Mouse (Mus musculus) liver, embryonic 15.5 days (tissue): ENCODE measurements around the gene Pde4a. TPM values are rescaled to one million over a fixed set of nuclear protein-coding genes. Genes with fewer than 3 reads are reported as not detected.
A peak's percentile ranks its signal among the peaks of the same experiment; 100 is the strongest.

Source experiments
- ATAC-seq: fragments of 200-750 bp; cut with Nextera tagmentation; 2 replicates; pipeline ENCODE4 v1.8.0; 2017; ENCODE audit warnings: moderate number of reproducible peaks, mild to moderate bottlenecking, moderate library complexity; ENCODE audit not compliant: insufficient read depth
- H3K27ac ChIP-seq: fragments of 300-500 bp; sonication (generic); replicated peaks from 2 replicates; pipeline ENCODE4 v1.5.1; 2015; ENCODE audit warnings: mild to moderate bottlenecking, inconsistent platforms
- H3K27me3 ChIP-seq: fragments of 300-500 bp; sonication (generic); 2 replicates; pipeline ENCODE4 v1.6.1; 2015; ENCODE audit warnings: mild to moderate bottlenecking, inconsistent platforms
- H3K36me3 ChIP-seq: fragments of 300-500 bp; sonication (generic); replicated peaks from 2 replicates; pipeline ENCODE4 v1.6.1; 2015; ENCODE audit warnings: moderate library complexity, mild to moderate bottlenecking, inconsistent platforms
- H3K4me1 ChIP-seq: fragments of 300-500 bp; sonication (generic); replicated peaks from 2 replicates; pipeline ENCODE4 v1.6.1; 2015; ENCODE audit warnings: inconsistent platforms
- H3K4me2 ChIP-seq: fragments of 300-500 bp; sonication (generic); 2 replicates; pipeline ENCODE4 v1.6.1; 2015; ENCODE audit warnings: moderate library complexity, mild to moderate bottlenecking, inconsistent platforms
- H3K4me3 ChIP-seq: fragments of 300-500 bp; sonication (generic); replicated peaks from 2 replicates; pipeline ENCODE4 v1.5.1; 2015; ENCODE audit warnings: mild to moderate bottlenecking, inconsistent platforms
- H3K9ac ChIP-seq: fragments of 300-500 bp; sonication (generic); 2 replicates; pipeline ENCODE4 v1.6.1; 2015; ENCODE audit warnings: moderate library complexity, mild to moderate bottlenecking, inconsistent platforms
- H3K9me3 ChIP-seq: fragments of 300-500 bp; sonication (generic); replicated peaks from 2 replicates; pipeline ENCODE4 v1.6.1; 2016; ENCODE audit warnings: inconsistent platforms
- WGBS: fragments of 180-500 bp; shearing (Covaris S2); methylation state at CpG from one replicate; pipeline ENCODE4 v1.1.7; 2015; ENCODE audit warnings: mixed read lengths; ENCODE audit not compliant: insufficient replicate concordance; 5-methylcytosine and 5-hydroxymethylcytosine counted together
- polyA plus RNA-seq: library from polyadenylated mRNA; unstranded; fragments of >200 nt; fragmentation: Nextera tagmentation; extraction: Ambion mirVana; gene quantifications from 2 replicates; pipeline ENCODE4 v1.2.1, GENCODE M21; 2015

The Pde4a gene
- polyA plus RNA-seq = 1.7 and 1.8 TPM in 2 replicates

DNA sequence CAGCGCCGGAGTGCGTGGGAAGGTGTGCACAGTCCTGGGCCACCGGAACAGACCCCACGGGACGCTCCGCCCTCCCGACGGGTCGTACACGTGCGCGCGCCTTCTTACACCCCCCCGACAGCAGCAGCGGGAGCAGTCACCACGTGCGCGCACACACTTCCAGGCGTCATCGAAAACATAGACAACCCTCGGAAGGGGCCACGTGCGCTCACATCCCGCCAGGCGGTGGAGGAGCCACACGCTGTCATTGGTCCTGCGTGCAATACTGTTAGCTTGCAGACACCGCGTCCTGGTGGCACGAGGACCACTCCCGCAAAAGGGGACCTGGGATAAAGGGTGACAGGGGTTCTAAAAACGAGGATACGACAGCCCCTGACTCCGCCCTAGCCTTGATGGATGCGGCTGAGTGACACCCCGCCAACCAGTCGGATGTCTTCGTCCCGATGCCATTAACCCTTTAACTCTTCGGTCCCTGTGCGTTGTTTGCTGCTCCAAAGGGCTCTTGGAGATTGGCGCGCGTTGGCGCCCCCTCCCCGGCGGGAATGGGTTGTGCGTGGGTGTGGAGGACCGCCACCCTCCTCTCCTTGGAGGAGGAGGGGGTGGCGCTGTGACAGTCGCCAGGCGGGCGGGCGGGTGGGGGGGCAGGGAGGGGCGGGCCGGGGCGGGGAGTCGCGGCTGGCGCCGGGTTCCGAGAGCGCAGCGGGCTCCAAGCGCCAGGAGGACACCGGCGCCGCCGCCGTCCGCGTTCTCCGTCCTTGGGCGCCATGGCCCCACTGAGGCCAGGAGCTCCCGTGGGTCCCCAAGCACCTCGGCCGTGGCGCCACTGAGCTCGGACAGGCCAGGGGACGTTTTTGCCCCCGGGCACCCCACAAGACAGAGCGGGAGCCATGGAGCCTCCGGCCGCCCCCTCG lies at the start of gene Pde4a:
Pde4a (plus strand) TSS at position 674 of the 911 bp plus-strand sequence.
- no peaks in the 10 kb centered on the region for H3K9me3 ChIP-seq
- no peak for ATAC-seq
- H3K9ac ChIP-seq = peak within 1 kb of the TSS; percentile 15; the same call in 1 of the 2 replicates
- peaks cover 77% of the 10 kb centered on the region for H3K4me1 ChIP-seq
- H3K27me3 ChIP-seq = peaks cover 71% of the 10 kb centered on the region
- H3K36me3 ChIP-seq = no peaks in the 10 kb centered on the region
- peak within 1 kb of the TSS; percentile 73 for H3K4me2 ChIP-seq
- peak within 1 kb of the TSS; percentile 50 for H3K4me3 ChIP-seq
- H3K27ac ChIP-seq = no peak within 1 kb of the TSS
- under 1% methylated on average over 85 of the region's 86 CpGs for WGBS

GRCm38 (mm10) chr9:21117073-21117472 lies 48.4 kb upstream of the Pde4a start:
- Histone ChIP-seq H3K9ac (no peak overlapping the region), H3K9me3 (no peaks in the 10 kb centered on the region), H3K27me3 (no peaks in the 10 kb centered on the region), H3K4me3 (no peak overlapping the region), H3K27ac (no peak overlapping the region), H3K4me1 (no peaks in the 10 kb centered on the region), H3K36me3 (peaks cover 17% of the 10 kb centered on the region), H3K4me2 (no peak overlapping the region)
- 62% methylated on average over 6 of the region's 6 CpGs for WGBS
- no peak for ATAC-seq

- WGBS = 83% methylated on average over 16 of the region's 16 CpGs
- H3K36me3 ChIP-seq = peaks cover 44% of the 10 kb centered on the region
Measured at GRCm38 (mm10) chr9:21121483-21121882, 44.0 kb upstream of the Pde4a start.

DNA sequence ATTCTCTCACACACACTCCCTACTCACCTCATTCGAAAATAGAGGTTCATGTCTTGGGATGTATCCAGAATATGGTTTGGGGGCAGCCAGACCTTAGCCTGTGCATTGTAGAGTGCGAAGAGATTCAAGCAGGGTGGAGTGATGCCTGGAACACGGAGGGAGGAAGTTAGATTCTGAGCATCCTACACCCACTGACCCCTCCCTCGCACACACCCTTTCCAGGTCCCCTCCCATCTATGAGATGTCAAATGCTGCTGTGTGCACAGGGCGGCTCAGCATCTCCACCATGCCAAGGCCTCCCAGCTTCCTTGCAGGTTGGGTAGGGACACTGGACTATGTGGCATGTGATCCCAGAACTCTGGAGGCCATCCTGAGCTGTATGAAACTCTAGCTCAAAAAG lies 40.7 kb upstream of the Pde4a start:
- peaks cover 11% of the 10 kb centered on the region for H3K4me1 ChIP-seq
- H3K27me3 ChIP-seq = no peaks in the 10 kb centered on the region
- peaks cover 59% of the 10 kb centered on the region for H3K36me3 ChIP-seq
- no peak for ATAC-seq
- 61% methylated on average over 5 of the region's 5 CpGs for WGBS
- H3K27ac ChIP-seq = no peak overlapping the region; the same call in 1 of the 2 replicates
- H3K4me2 ChIP-seq = no peak overlapping the region
- H3K4me3 ChIP-seq = no peak overlapping the region
- H3K9ac ChIP-seq = no peak overlapping the region
- H3K9me3 ChIP-seq = no peaks in the 10 kb centered on the region

More at GRCm38 (mm10) chr9:21121483-21121882, 44.0 kb upstream of the Pde4a start:
- H3K4me3 ChIP-seq = no peak overlapping the region
- no peaks in the 10 kb centered on the region for H3K27me3 ChIP-seq
- H3K9me3 ChIP-seq = no peaks in the 10 kb centered on the region
- no peak for ATAC-seq
- H3K4me2 ChIP-seq = no peak overlapping the region
- peaks cover 6% of the 10 kb centered on the region for H3K4me1 ChIP-seq
- H3K9ac ChIP-seq = no peak overlapping the region
- H3K27ac ChIP-seq = no peak overlapping the region

- 0 out of 2 replicates have a peak overlapping the region, but pooled peaks have one; percentile 4 for H3K27ac ChIP-seq
- H3K27me3 ChIP-seq = no peaks in the 10 kb centered on the region
- H3K4me3 ChIP-seq = no peak overlapping the region
- no peak for ATAC-seq
- H3K4me2 ChIP-seq = no peak overlapping the region
- no peaks in the 10 kb centered on the region for H3K9me3 ChIP-seq
- peaks cover 53% of the 10 kb centered on the region for H3K36me3 ChIP-seq
- no peak overlapping the region for H3K9ac ChIP-seq
- peaks cover 19% of the 10 kb centered on the region for H3K4me1 ChIP-seq
- WGBS = 66% methylated on average over 9 of the region's 9 CpGs
Measured at GRCm38 (mm10) chr9:21125502-21126258, 39.8 kb upstream of the Pde4a start.

- Histone ChIP-seq H3K36me3 (peaks cover 47% of the 10 kb centered on the region), H3K4me1 (peaks cover 25% of the 10 kb centered on the region), H3K4me2 (no peak overlapping the region), H3K27ac (0 out of 2 replicates have a peak overlapping the region, but pooled peaks have one; percentile 1), H3K4me3 (no peak overlapping the region), H3K9me3 (no peaks in the 10 kb centered on the region), H3K27me3 (no peaks in the 10 kb centered on the region), H3K9ac (no peak overlapping the region)
- 31% methylated on average over 2 of the region's 2 CpGs for WGBS
- ATAC-seq = no peak
Measured at GRCm38 (mm10) chr9:21126259-21126627, 39.3 kb upstream of the Pde4a start.

DNA sequence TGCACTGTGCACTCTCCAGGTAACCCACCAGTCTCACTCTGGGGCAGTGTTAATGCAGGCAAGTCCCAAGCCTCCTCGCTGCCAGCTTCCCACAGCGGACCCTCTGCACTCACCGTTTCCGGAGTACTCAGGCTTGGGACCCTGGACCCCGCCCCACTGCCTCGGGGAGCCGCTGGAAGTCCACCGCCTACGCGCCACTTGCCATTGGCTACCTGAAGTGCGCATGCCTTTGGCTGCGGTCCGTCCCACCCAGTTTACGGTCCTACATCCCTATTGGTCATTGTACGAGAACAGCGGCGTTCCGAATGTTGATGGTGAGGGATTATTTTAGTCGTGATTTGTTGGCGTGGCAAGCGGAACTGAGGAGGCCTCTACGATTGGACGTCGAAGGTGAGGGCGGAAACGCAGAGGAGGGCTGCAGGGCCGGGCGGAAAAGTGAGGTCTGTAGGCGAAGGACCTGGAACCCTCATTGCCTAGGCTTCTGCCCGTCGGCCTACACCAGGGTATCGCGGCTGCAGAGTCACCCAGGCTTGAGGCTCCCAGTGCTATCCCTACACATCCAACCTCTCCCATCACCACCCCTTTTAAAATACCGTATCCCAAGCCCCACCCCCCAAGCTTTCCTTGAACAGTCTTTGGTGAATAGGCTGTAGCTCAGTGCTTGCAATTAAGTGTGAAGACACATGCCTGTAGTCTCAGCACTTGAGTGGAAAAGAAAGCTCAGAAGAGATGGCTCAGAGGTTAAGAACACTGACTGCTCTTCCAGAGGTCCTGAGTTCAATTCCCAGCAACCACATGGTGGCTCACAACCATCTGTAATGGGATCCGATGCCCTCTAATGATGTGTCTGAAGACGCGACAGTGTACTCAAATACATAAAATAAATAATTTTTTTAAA lies 34.2 kb upstream of the Pde4a start, which contains the start of gene Tyk2:
Tyk2 (minus strand) TSS at position 185 of the 898 bp plus-strand sequence.
- no peaks in the 10 kb centered on the region for H3K27me3 ChIP-seq
- H3K27ac ChIP-seq = peak within 1 kb of the TSS; percentile 48
- WGBS = 6% methylated on average over 37 of the region's 37 CpGs
- H3K4me2 ChIP-seq = peak within 1 kb of the TSS; percentile 84
- peaks cover 54% of the 10 kb centered on the region for H3K4me1 ChIP-seq
- no peaks in the 10 kb centered on the region for H3K9me3 ChIP-seq
- peak within 1 kb of the TSS; percentile 59 for H3K9ac ChIP-seq
- H3K36me3 ChIP-seq = peaks cover 17% of the 10 kb centered on the region
- H3K4me3 ChIP-seq = peak within 1 kb of the TSS; percentile 69
- peak; percentile 91 for ATAC-seq

DNA sequence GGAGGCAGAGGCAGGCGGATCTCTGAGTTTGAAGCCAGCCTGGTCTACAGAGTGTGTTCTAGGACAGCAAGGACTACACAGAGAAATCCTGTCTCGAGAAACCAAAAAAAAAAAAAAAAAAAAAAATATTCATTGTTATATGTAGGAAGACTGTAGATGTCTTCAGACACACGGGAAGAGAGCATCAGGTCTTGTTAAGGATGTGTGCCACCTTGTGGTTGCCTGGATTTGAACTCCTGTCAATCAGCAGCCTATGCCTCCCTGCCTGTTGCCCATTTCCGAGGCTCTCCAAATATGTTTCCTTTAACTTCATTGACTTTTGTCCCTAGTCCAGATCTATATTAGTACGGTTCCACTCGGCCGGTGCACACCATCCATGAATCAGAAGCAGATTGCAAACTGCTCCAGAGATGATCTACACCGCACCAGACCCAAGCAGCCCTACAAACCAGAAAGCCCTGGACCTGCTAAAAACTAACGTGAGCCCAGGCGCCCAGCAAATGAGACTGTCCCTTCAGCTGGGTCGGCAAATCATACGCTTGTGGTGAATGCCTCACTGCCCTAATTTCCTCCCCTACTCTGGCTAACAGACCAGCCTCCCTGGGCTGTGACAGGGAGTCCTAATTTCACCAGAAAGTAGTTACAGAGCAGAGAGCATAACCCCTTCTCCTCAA lies 33.3 kb upstream of the Pde4a start:
- 63% methylated on average over 12 of the region's 12 CpGs for WGBS
- H3K4me1 ChIP-seq = peaks cover 55% of the 10 kb centered on the region
- H3K27ac ChIP-seq = no peak overlapping the region
- peaks cover 8% of the 10 kb centered on the region; the same call in 1 of the 2 replicates for H3K36me3 ChIP-seq
- no peak overlapping the region for H3K4me3 ChIP-seq
- no peaks in the 10 kb centered on the region for H3K9me3 ChIP-seq
- H3K4me2 ChIP-seq = 0 out of 2 replicates have a peak overlapping the region, but pooled peaks have one; percentile 84
- H3K27me3 ChIP-seq = no peaks in the 10 kb centered on the region
- H3K9ac ChIP-seq = no peak overlapping the region
- no peak for ATAC-seq

DNA sequence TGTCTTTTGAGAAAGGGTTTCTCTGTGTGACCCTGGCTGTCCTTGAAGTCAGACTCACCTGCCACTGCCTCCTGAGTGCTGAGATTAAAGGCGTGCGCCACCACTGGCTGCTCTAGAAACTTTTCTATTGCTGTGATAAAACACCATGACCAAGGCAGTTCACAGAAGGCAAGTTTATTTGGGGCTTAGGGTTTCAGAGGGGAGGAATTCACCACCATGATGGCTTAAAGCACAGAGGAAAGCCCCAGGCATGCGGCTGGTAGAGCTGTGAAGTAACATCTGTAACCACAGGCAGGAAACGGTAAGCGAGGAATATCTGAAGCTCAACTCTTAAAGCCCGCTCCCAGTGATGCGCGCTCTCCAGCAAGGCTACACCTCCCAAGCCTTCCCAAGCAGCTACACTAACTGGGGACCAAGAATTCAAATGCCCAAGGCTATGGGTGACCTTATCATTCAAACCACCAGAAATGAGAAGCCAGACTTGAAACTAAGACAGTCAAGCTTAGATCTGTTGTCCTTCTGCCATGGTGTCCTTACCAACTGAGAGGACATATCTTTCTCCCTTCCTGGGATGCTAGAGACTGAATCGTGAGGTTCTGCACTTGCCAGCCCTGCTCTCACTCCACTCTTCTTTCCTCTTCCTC lies 32.3 kb upstream of the Pde4a start:
- Histone ChIP-seq H3K9me3 (no peaks in the 10 kb centered on the region), H3K36me3 (peaks cover 10% of the 10 kb centered on the region), H3K4me2 (no peak overlapping the region), H3K4me3 (no peak overlapping the region), H3K27ac (no peak overlapping the region), H3K4me1 (peaks cover 55% of the 10 kb centered on the region), H3K27me3 (no peaks in the 10 kb centered on the region), H3K9ac (no peak overlapping the region)
- 31% methylated on average over 9 of the region's 9 CpGs for WGBS
- no peak for ATAC-seq
